Comparison of ENCODE assay signal across 8 mouse cellular contexts in the genomic region with DNA sequence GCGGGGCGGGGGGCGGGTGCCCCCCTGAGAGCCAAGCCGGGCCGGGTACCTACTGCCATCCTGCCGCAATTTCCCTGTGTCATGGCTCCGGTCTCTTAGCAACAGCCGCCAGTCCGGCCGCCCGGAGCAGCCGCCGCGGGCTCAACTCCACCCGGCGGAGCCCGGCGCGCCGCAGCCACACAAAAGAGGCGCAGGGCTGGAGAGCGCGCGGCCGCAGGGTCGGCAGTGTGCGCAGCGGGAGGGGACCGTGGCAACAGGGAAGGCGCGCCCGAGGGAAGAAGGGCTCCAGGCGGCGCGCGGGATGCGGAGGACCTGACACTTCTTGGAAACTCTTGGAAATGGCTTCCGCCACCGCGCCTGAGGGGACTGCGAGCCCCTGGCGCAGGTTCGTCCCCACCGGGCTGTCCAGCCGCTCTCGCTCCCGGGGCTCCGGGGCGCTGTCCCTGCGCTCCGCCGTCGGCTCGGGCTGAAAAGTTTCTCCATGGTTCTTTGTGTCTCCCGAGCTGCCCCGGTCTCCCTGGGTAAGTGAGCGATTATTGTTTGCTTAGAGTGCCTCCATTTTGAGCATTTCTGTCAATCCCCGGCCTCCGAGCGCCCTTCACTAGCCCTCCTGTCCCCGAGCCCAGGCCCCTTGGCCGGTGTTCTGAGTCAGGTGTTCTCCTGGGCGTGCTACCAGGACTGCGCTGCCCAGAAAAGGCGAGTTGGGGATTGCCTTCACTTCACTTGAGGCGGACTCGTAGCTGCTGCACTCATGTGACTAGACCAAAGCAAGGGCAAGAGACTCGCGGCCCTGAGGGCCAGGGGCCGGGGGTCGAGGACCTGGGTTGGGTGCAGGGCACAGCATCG. TPM values are rescaled to one million over a fixed set of nuclear protein-coding genes. Genes with fewer than 3 reads are reported as not detected.
DNase-seq lines count a peak whose midpoint lies in the region; ATAC-seq lines count a peak whose summit lies in the region.

No protein-coding gene starts in this region.

- H3K9me3 ChIP-seq in forebrain, embryonic 13.5 days (replicated peaks) = no peaks in the 10 kb centered on the region
- no peaks in the 10 kb centered on the region for H3K9me3 ChIP-seq in neural tube, embryonic 11.5 days (ENCODE audit: control insufficient read depth, low read length)

- peak overlapping the region; percentile 81 for H3K4me2 ChIP-seq in forebrain, embryonic 13.5 days
- peak overlapping the region; percentile 86 for H3K4me2 ChIP-seq in neural tube, embryonic 11.5 days (ENCODE audit: low read depth)

- H3K4me1 ChIP-seq in forebrain, embryonic 13.5 days = peaks cover 41% of the 10 kb centered on the region
- peaks cover 7% of the 10 kb centered on the region; the same call in 1 of the 2 replicates for H3K4me1 ChIP-seq in neural tube, embryonic 11.5 days (ENCODE audit: control insufficient read depth, insufficient read depth, low read length)

- H3K27ac ChIP-seq in forebrain, embryonic 13.5 days = no peak overlapping the region
- H3K27ac ChIP-seq in neural tube, embryonic 11.5 days (ENCODE audit: low read depth, low read length) = no peak overlapping the region

- peak overlapping the region; percentile 78 for H3K9ac ChIP-seq in forebrain, embryonic 13.5 days
- peak overlapping the region; percentile 65 for H3K9ac ChIP-seq in neural tube, embryonic 11.5 days (ENCODE audit: low read length)

- intact Hi-C loops in heart, postnatal 36 days (cut with DNase I) = no loop called here
- intact Hi-C loops in left cerebral cortex, postnatal 10 days (cut with DNase I) = loop anchor here (5.0 kb wide), 1 partner anchor 195 kb away; no protein-coding TSS in a partner anchor

- H3K27me3 ChIP-seq in forebrain, embryonic 13.5 days = peaks cover 38% of the 10 kb centered on the region
- peaks cover 25% of the 10 kb centered on the region for H3K27me3 ChIP-seq in neural tube, embryonic 11.5 days (ENCODE audit: control insufficient read depth, insufficient read depth, low read length)

- under 1% methylated on average over 64 of the region's 72 CpGs for WGBS in forebrain, embryonic 13.5 days
- WGBS in neural tube, embryonic 11.5 days = under 1% methylated on average over 65 of the region's 72 CpGs

- DNase-seq in adrenal gland, adult 18-20 months (ENCODE audit: low spot score in 2 of 2) = peak; percentile 24 to 41
- no peak for DNase-seq in adrenal gland, adult 8-10 months
- peak; percentile 47 for DNase-seq in adrenal gland, postnatal 10 days
- DNase-seq in heart, postnatal 36 days = peak; percentile 10
- peak; percentile 44 to 56 for DNase-seq in left cerebral cortex, postnatal 10 days (ENCODE audit: extremely low spot score in 1 of 2, low spot score in 2 of 2)
- DNase-seq in neural tube, embryonic 11.5 days (ENCODE audit: low spot score) = peak; percentile 79
- no peak for DNase-seq in spleen, adult 12 weeks (ENCODE audit: low spot score)

- no peaks in the 10 kb centered on the region for H3K36me3 ChIP-seq in forebrain, embryonic 13.5 days (ENCODE audit: poor library complexity, severe bottlenecking)
- no peaks in the 10 kb centered on the region for H3K36me3 ChIP-seq in neural tube, embryonic 11.5 days (ENCODE audit: control insufficient read depth, insufficient read depth, low read length)

- H3K4me3 ChIP-seq in forebrain, embryonic 13.5 days = peak overlapping the region; percentile 66
- peak overlapping the region; percentile 45 for H3K4me3 ChIP-seq in neural tube, embryonic 11.5 days (ENCODE audit: low read depth, low read length)

- peak; percentile 80 for ATAC-seq in forebrain, embryonic 13.5 days
- peak; percentile 84 for ATAC-seq in neural tube, embryonic 11.5 days (ENCODE audit: insufficient read depth, low FRiP score, low TSS enrichment)

RNA-seq across cellular contexts. Expression of a gene that starts 10.8 kb away (rescaled TPM):
- 1 to 10 TPM in 1 of 2 experiments, under 1 TPM in 1; 0.63 to 1.2 TPM for total RNA-seq in adrenal gland, adult 18-20 months (2021)
- 1 to 10 TPM in 3 of 4 experiments, under 1 TPM in 1; 0.91 to 3.2 (median 2.1) TPM for total RNA-seq in adrenal gland, adult 8-10 months (2022)
- under 1 TPM; 0.78 to 0.94 TPM for total RNA-seq in adrenal gland, postnatal 10 days (2021)
- polyA plus RNA-seq in forebrain, embryonic 13.5 days (2015; fragmentation: Nextera tagmentation; extraction: Ambion mirVana) = 1.3 and 1.5 TPM in 2 replicates
- not detected for total RNA-seq in heart, postnatal 36 days (2021)
- total RNA-seq in left cerebral cortex, postnatal 10 days (2021) = 10 to 100 TPM; 21.8 to 23.5 TPM
- polyA plus RNA-seq in neural tube, embryonic 11.5 days (2014; fragmentation: Nextera tagmentation; extraction: Ambion mirVana) = 1.1 and 2.2 TPM in 2 replicates

Comparison
In these comparisons a context has a peak if more than half of its experiments do, and no peak if none do; other contexts are left out.
1. DNase-seq: peak in adrenal gland, adult 18-20 months (2 of 2), adrenal gland, postnatal 10 days (single experiment), heart, postnatal 36 days (2 of 2), left cerebral cortex, postnatal 10 days (2 of 2) and neural tube, embryonic 11.5 days (single experiment); none in adrenal gland, adult 8-10 months (single experiment) and spleen, adult 12 weeks (single experiment).
2. RNA of a gene that starts 10.8 kb away (total RNA-seq): 21.8 to 23.5 TPM in left cerebral cortex, postnatal 10 days; 0.91 to 3.2 TPM in adrenal gland, adult 8-10 months, 0.63 to 1.2 TPM in adrenal gland, adult 18-20 months, 0.78 to 0.94 TPM in adrenal gland, postnatal 10 days and not detected in heart, postnatal 36 days; every median in the first group is over 4 times any median in the second.